Mouse (Mus musculus): ENCODE data around the gene Dner. TPM values are rescaled to one million over a fixed set of nuclear protein-coding genes. Genes with fewer than 3 reads are reported as not detected.
"Not testable (repeated sequence)": the region's sequence is repeated elsewhere in the genome, so short reads cannot be mapped to it uniquely, and the experiment has no call there.

Gene Dner
- total RNA-seq, 2 experiments from 2014 or later, result 0.08 TPM; not detected in 1

DNA sequence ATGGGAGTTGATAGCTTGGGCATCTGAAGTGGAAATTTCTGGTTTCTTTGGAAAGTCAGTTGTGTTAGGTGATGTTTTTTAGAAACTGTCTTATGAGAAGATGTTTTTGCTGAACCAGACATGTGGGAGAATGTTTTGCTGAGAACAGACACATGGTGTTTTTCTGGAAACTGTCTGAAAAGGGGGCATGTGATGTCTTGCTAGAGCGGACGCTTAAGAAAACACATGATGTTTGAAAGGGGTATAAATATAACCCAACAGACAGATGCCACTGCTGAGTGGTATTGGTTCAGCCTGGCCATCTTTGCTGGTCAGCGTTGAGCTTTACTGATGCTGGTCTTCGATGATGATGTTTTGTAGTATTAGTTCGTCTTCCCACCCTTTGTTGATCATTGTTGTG lies 338.8 kb downstream of the Dner start:
- intact Hi-C loops (cut with DNase I), result no loop called here
- no peak for DNase-seq

DNA sequence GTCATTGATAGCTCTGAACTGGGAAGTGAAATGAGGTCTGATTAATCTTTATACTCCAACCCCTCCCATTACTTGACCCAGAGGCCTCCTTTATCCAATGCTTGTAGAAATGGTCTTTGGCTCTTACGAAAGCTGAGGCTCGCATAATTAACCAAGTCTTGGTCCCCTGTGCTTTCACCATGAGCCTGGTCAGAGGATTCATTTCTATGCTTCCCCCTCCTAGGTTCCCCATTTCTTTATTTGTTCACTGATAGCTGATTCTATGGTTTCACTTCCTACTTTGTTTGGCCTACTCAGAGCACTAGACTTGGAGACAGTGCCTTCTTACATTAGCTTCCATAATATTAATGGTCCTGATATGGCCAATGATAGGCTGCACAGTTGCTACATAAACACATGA lies 345.8 kb downstream of the Dner start:
- intact Hi-C loops (cut with DNase I), result no loop called here
- no peak for DNase-seq

DNA sequence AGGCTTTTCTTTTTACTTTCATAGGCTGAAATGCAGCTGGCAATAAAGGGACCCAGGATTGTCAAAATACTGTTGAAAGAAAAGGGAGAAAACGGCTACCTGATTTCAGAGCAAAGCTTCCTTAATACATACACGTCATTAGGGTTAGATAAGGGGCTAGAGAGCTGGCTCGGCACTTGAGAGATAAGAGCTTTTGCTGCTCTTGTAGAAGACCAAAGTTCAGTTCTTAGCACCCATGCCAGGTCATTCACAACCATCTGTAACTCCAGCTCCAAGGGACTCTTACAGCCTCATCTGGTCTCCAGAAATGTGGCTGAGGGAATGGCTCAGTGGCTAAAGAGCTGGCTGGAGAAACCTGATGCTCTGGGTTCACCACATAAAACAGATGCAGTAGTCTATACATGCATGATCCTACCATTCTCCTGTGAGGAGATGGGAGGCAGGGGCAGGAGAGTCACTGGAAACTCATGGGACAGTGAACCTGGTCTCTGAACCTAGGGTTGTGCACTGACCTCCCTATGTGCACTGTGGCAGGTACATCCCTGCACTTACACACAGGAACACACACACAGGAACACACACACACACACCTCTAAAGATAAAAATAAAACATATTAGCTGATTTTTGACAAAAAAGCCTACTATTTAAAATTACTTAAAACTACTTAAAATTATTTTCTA lies 348.1 kb downstream of the Dner start:
- intact Hi-C loops (cut with DNase I), result no loop called here
- DNase-seq, result no peak

DNA sequence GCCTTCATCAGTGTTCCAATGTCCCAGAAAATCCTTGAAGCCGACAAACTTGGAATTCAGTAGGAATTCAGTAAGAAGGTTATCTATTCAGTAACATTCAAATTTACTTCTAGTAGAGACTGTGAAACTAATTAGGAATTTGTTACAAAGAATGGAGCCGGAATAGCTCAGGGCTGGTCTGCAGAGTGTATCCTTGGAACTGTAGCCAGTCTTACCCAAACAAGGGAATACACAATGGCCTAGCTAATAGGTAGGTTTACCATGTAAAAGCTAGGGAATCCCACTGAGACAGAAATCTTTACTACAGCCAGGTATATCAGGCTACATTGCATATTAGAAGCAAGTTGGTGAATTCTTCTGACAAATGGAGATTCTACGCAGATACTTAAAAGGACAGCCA lies 363.2 kb downstream of the Dner start:
- intact Hi-C loops (cut with DNase I); DNase-seq: not testable (repeated sequence)

DNA sequence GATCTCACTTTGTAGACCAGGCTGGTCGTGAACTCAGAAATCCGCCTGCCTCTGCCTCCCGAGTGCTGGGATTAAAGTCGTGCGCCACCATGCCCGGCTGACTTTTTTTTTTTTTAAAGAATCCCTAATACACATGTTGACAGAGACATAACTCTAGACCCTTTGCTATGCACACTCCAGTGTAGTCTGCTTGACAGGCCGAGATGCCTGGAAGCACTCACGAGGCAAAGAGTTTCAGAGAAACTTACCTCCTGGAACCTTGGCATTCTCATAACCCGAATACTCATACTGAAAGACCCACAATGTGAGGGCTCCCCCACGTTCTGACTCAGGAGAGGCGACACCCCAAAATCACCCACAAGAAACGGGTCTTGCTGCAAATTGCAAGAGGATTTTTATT lies 364.2 kb downstream of the Dner start:
- DNase-seq; intact Hi-C loops (cut with DNase I): not testable (repeated sequence)

DNA sequence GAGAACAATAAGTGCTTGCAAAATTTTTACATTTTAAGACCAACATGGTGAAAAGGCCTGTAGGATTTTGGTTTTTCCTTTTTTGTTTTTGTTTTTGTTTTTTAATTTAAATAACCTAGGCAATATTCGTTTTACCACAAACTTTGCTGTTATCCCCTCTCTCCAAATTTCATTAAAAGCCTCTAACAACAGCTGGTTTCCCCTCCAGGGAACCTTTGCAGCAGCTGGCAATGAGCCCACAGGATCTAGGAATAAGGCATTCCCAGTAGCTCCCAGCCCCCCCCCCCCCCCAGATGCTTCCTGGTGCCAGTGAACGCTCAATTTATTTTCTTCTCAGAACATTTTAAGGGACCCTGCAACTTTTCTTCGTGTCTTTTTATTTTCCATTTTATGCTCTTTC lies 370.7 kb downstream of the Dner start:
- intact Hi-C loops (cut with DNase I), result no loop called here
- no peak for DNase-seq

DNA sequence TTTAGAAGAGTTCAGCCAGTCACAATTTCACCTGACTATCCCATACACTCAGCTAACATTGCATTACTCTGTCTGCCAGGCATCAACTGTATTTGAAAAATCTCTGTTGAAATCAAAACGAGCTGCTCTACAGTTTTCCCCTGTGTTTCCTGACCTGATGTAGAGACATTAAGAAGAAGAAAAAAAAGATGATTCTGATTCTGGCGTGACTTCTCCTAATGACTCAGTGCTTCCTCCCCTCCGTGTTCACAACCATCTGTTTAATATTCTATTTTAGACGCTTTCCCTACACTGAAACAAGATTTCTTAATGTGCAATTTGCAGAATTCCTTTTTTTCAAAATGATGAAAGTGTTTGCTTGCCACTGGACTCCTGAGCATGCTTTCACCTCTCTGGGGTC lies 374.7 kb downstream of the Dner start:
- DNase-seq, result no peak
- intact Hi-C loops (cut with DNase I), result no loop called here

Small RNA genes lying within 50 kb of the gene (microRNA-seq; reads per million reads assigned to microRNA genes)
- gene Mir5126 (ENCODE audit: borderline number of aligned reads in 2 of 2), result 8.1 to 10.1 reads per million in 2 experiments

Other genes starting within 250 kb of the Dner start
- gene Fbxo36, start 143.6 kb upstream of the Dner start, total RNA-seq (2021), result 1 to 10 TPM; 1.5 to 1.8 TPM
- 100 to 1,000 TPM; 189 to 213 TPM for gene Trip12, start 144.3 kb upstream of the Dner start, total RNA-seq (2021)
- under 1 TPM; 0.39 to 0.57 TPM for gene Slc16a14, start 238.9 kb upstream of the Dner start, total RNA-seq (2021)